ENCODE assay signal across 22 mouse cellular contexts in genomic region chr3:29980531-29980930, GRCm38 (mm10).
A peak's percentile ranks its signal among the peaks of the same experiment; 100 is the strongest.
DNase-seq lines count a peak whose midpoint lies in the region; ATAC-seq and TF ChIP-seq lines count a peak whose summit lies in the region.
"Had no signal": no experiment of that assay in that cellular context is flagged by ENCODE, and none has a peak within 500 bp of the region (broad histone marks: within the 10 kb centered on the region; RNA-seq: fewer than 3 reads in every experiment).

No protein-coding gene starts in this region.

- TF ChIP-seq CTCF in kidney, adult 2 months (conservative IDR thresholded peaks at IDR 0.05; ENCODE audit: insufficient read depth, insufficient read length, low read depth, low read length): no peak

- WGBS in kidney, adult 2 months: 82% methylated on average over 9 of the region's 9 CpGs

- no peak for TF ChIP-seq POLR2A in kidney, adult 2 months (IDR thresholded peaks at IDR 0.05; ENCODE audit: low read depth, low read length)

- no peak; the same call in 1 of the 2 replicates for ATAC-seq in cerebellum, adult (ENCODE audit: insufficient number of reproducible peaks, low FRiP score, low TSS enrichment)
- no peak for ATAC-seq in activated CD4-positive, CD25-positive, alpha-beta regulatory T cell, adult 4 months
- ATAC-seq: forebrain, embryonic 14.5 days; hindbrain, embryonic 16.5 days; inflammation-experienced regulatory T-cells, adult 6 months; intestine, postnatal 0 days; Patski had no signal

- 0 out of 2 replicates have a peak, but pooled peaks cover 3% of the 10 kb centered on the region for H3K4me1 ChIP-seq in kidney, adult 2 months (ENCODE audit: control insufficient read depth, insufficient read depth, low read length)
- H3K4me1 ChIP-seq: forebrain, embryonic 10.5 days; hindbrain, embryonic 12.5 days had no signal

- DNase-seq in cerebellum, adult 8-10 months: peak; percentile 16
- no peak for DNase-seq in kidney, adult 2 months
- DNase-seq in kidney, postnatal 36 days: no peak
- DNase-seq in cerebellum, adult 9-11 months: peak; percentile 12
- peak; percentile 36 to 51 for DNase-seq in cerebellum, postnatal 36 days
- no peak for DNase-seq in right cerebral cortex, postnatal 25 days
- DNase-seq: adrenal gland, adult 2 months; adrenal gland, postnatal 25 days; gastrocnemius, postnatal 10 days; heart, adult 18-20 months had no signal

- H3K27me3 ChIP-seq in kidney, adult 2 months (replicated peaks; ENCODE audit: control insufficient read depth, insufficient read depth, low read length): no peaks in the 10 kb centered on the region
- H3K27me3 ChIP-seq: CH12.LX; heart, embryonic 15.5 days; hindbrain, embryonic 12.5 days; Patski had no signal

- H3K27ac ChIP-seq in kidney, adult 2 months (ENCODE audit: insufficient read depth, low read depth, low read length): peak overlapping the region; percentile 56; the same call in 1 of the 2 replicates
- H3K27ac ChIP-seq: embryonic facial prominence, embryonic 10.5 days; forebrain, embryonic 10.5 days; heart, embryonic 15.5 days; hindbrain, embryonic 12.5 days had no signal

- peaks cover 2% of the 10 kb centered on the region; the same call in 1 of the 2 replicates for H3K36me3 ChIP-seq in kidney, adult 2 months (ENCODE audit: control insufficient read depth, insufficient read depth, low read length)
- H3K36me3 ChIP-seq: heart, embryonic 15.5 days; hindbrain, embryonic 12.5 days had no signal

- no peak overlapping the region for H3K4me3 ChIP-seq in kidney, adult 2 months (ENCODE audit: insufficient read depth, low read depth, low read length)
- H3K4me3 ChIP-seq: embryonic facial prominence, embryonic 10.5 days; forebrain, embryonic 10.5 days; heart, embryonic 15.5 days; hindbrain, embryonic 12.5 days had no signal

Comparison
In these comparisons a context has a peak if more than half of its experiments do, and no peak if none do; other contexts are left out.
1. DNase-seq: peak in cerebellum, adult 8-10 months (single experiment), cerebellum, adult 9-11 months (single experiment) and cerebellum, postnatal 36 days (2 of 2); none in kidney, adult 2 months (single experiment), kidney, postnatal 36 days (0 of 2) and right cerebral cortex, postnatal 25 days (single experiment).